Mouse (Mus musculus): ENCODE data around the gene Il23a. TPM values are rescaled to one million over a fixed set of nuclear protein-coding genes. Genes with fewer than 3 reads are reported as not detected.
"Not testable (repeated sequence)": the region's sequence is repeated elsewhere in the genome, so short reads cannot be mapped to it uniquely, and the experiment has no call there.

The Il23a gene
- polyA plus RNA-seq, 1 experiment from 2014 or later = 0.29 TPM

GRCm38 (mm10) chr10:128298243-128298642 lies 309 bp downstream of the Il23a start:
- 55% methylated on average over 6 of the region's 6 CpGs for WGBS
- Histone ChIP-seq H3K27me3 (replicated peaks; ENCODE audit: control insufficient read depth, insufficient read depth, low read length) (no peaks in the 10 kb centered on the region), H3K9ac (ENCODE audit: low read depth, low read length) (peak overlapping the region; percentile 26; the same call in 1 of the 2 replicates), H3K9me3 (ENCODE audit: control insufficient read depth, low read length) (no peaks in the 10 kb centered on the region), H3K4me3 (ENCODE audit: low read depth, low read length) (no peak overlapping the region), H3K36me3 (ENCODE audit: control insufficient read depth, insufficient read depth, low read length) (no peaks in the 10 kb centered on the region), H3K4me1 (ENCODE audit: control insufficient read depth, insufficient read depth, low read length) (0 out of 2 replicates have a peak, but pooled peaks cover 6% of the 10 kb centered on the region), H3K4me2 (ENCODE audit: low read depth, low read length) (no peak overlapping the region), H3K27ac (replicated peaks; ENCODE audit: low read depth, low read length) (no peak overlapping the region)
- no peak for ATAC-seq (ENCODE audit: low read depth)
- no peak for DNase-seq (ENCODE audit: low spot score)

GRCm38 (mm10) chr10:128297622-128298021 lies 930 bp downstream of the Il23a start:
- WGBS = 64% methylated on average over 11 of the region's 11 CpGs
- no peak for ATAC-seq (ENCODE audit: low read depth)
- H3K4me1 ChIP-seq (ENCODE audit: control insufficient read depth, insufficient read depth, low read length) = 0 out of 2 replicates have a peak, but pooled peaks cover 5% of the 10 kb centered on the region
- DNase-seq (ENCODE audit: low spot score) = peak; percentile 39
- H3K9me3 ChIP-seq (ENCODE audit: control insufficient read depth, low read length) = no peaks in the 10 kb centered on the region
- no peak overlapping the region for H3K9ac ChIP-seq (ENCODE audit: low read depth, low read length)
- H3K36me3 ChIP-seq (ENCODE audit: control insufficient read depth, insufficient read depth, low read length) = 0 out of 2 replicates have a peak, but pooled peaks cover under 1% of the 10 kb centered on the region
- no peak overlapping the region for H3K27ac ChIP-seq (replicated peaks; ENCODE audit: low read depth, low read length)
- no peak overlapping the region for H3K4me2 ChIP-seq (ENCODE audit: low read depth, low read length)
- H3K4me3 ChIP-seq (ENCODE audit: low read depth, low read length) = no peak overlapping the region
- H3K27me3 ChIP-seq (replicated peaks; ENCODE audit: control insufficient read depth, insufficient read depth, low read length) = no peaks in the 10 kb centered on the region

- no peaks in the 10 kb centered on the region for H3K27me3 ChIP-seq (replicated peaks; ENCODE audit: control insufficient read depth, insufficient read depth, low read length)
- no peak for ATAC-seq (ENCODE audit: low read depth)
- DNase-seq (ENCODE audit: low spot score) = no peak
- no peak overlapping the region for H3K4me2 ChIP-seq (ENCODE audit: low read depth, low read length)
- no peak overlapping the region for H3K27ac ChIP-seq (replicated peaks; ENCODE audit: low read depth, low read length)
- 74% methylated on average over 4 of the region's 4 CpGs for WGBS
- H3K36me3 ChIP-seq (ENCODE audit: control insufficient read depth, insufficient read depth, low read length) = 0 out of 2 replicates have a peak, but pooled peaks cover 4% of the 10 kb centered on the region
- 0 out of 2 replicates have a peak, but pooled peaks cover under 1% of the 10 kb centered on the region for H3K4me1 ChIP-seq (ENCODE audit: control insufficient read depth, insufficient read depth, low read length)
- H3K4me3 ChIP-seq (ENCODE audit: low read depth, low read length) = no peak overlapping the region
- no peak overlapping the region for H3K9ac ChIP-seq (ENCODE audit: low read depth, low read length)
- no peaks in the 10 kb centered on the region for H3K9me3 ChIP-seq (ENCODE audit: control insufficient read depth, low read length)
These were observed 1.3 kb downstream of the Il23a start for GRCm38 (mm10) chr10:128297221-128297620.

DNA sequence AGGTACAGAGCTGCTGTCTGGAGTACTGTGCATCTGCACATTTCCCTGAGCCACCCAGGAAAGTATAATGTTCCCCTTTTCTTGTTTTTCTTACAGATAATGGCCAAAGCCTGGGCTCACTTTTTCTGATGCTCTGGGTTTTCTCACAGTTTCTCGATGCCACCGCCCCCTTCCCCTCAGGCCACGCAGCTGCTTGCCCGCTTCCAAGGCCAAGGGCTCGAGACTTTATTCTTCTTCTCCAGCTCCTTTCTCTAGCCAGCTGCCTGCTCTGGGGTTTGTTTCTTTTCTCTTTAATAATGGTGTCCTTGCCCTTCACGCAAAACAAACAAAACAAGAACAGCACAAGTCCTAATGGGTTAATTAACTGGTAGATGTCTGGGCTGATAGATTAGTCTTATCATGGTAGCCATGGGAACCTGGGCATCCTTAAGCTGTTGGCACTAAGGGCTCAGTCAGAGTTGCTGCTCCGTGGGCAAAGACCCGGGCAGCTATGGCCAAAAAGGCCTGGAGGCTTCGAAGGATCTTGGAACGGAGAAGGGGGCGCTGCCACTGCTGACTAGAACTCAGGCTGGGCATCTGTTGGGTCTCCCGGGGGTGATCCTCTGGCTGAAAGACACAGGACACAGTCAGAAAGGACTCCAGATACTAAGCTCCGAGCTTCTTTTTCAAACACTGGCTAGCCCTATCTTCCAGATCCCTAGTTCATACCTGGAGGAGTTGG lies 2.0 kb downstream of the Il23a start:
- ATAC-seq (ENCODE audit: low read depth) (no peak), DNase-seq (ENCODE audit: low spot score) (no peak)
- no peaks in the 10 kb centered on the region for H3K4me1 ChIP-seq (ENCODE audit: control insufficient read depth, insufficient read depth, low read length)
- no peak overlapping the region for H3K4me3 ChIP-seq (ENCODE audit: low read depth, low read length)
- H3K36me3 ChIP-seq (ENCODE audit: control insufficient read depth, insufficient read depth, low read length) = peaks cover 10% of the 10 kb centered on the region
- 75% methylated on average over 13 of the region's 13 CpGs for WGBS
- H3K9ac ChIP-seq (ENCODE audit: low read depth, low read length) = no peak overlapping the region
- H3K4me2 ChIP-seq (ENCODE audit: low read depth, low read length) = no peak overlapping the region
- no peak overlapping the region for H3K27ac ChIP-seq (replicated peaks; ENCODE audit: low read depth, low read length)
- no peaks in the 10 kb centered on the region for H3K27me3 ChIP-seq (replicated peaks; ENCODE audit: control insufficient read depth, insufficient read depth, low read length)
- H3K9me3 ChIP-seq (ENCODE audit: control insufficient read depth, low read length) = no peaks in the 10 kb centered on the region

DNA sequence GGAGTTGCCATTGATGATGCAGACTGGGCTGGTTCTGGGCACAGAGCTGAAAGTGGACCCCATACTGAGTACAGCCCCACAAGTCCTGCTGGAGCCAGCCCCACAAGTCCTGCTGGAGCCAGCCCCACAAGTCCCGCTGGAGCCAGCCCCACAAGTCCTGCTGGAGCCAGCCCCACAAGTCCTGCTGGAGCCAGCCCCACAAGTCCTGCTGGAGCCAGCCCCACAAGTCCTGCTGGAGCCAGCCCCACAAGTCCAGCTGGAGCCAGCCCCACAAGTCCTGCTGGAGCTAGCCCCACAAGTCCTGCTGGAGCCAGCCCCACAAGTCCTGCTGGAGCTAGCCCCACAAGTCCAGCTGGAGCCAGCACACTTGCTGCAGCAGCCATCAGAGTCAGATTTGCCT lies 8.0 kb downstream of the Il23a start:
- not testable (repeated sequence) for ATAC-seq (ENCODE audit: low read depth); H3K27ac ChIP-seq (replicated peaks; ENCODE audit: low read depth, low read length); H3K4me2 ChIP-seq (ENCODE audit: low read depth, low read length); H3K4me1 ChIP-seq (ENCODE audit: control insufficient read depth, insufficient read depth, low read length); DNase-seq (ENCODE audit: low spot score); H3K9me3 ChIP-seq (ENCODE audit: control insufficient read depth, low read length); H3K4me3 ChIP-seq (ENCODE audit: low read depth, low read length); H3K9ac ChIP-seq (ENCODE audit: low read depth, low read length); H3K27me3 ChIP-seq (replicated peaks; ENCODE audit: control insufficient read depth, insufficient read depth, low read length)
- 100% methylated on average over 1 of the region's 1 CpGs for WGBS
- peaks cover 47% of the 10 kb centered on the region for H3K36me3 ChIP-seq (ENCODE audit: control insufficient read depth, insufficient read depth, low read length)

DNA sequence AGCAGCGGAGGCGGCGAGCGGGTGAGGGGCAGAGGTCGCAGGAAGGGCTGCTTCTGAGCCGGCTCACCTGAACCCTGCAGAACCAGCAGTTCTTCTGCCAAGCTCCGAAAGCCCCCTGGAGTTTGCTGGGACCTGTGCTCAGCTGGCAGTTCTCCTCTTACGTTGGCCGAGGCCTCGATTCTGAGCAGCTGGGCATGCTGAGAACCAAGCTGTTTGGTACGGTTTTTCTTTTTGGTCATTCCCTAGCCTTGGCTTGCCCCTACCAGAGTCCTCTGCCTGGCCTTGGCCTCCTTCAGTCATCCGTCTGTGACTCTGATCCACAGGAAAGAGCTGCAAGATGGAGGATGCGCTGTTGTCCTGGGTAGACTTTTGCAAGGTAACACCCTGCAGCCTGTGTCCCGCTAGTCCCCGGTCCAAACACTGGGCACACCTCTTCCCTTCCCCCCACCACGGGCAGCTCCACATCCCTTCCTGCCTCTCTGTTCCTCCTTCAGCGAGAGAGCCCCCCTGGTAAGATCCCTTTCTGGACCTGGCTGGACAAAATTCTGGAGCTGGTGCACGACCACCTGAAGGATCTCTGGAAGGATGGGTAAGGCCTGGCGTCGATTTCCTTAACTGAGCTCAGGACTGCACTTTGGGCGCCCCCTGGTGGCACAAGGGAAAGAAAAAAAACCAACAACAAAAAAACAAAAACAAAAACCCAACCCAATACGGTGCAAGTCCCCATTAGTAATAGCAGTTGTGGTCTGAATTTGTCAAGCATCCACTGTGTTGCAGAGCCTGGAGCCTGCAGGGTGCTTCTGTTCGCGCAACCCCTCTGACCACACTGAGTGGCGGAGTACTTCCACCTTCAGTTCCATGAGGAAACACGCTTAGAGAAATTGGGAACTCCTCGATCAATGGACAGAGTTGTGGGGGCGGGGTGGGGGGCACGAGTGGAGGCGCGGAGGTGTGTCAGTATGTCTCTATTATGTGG lies 14.7 kb downstream of the Il23a start:
- H3K4me2 ChIP-seq (ENCODE audit: low read depth, low read length) = no peak overlapping the region
- no peak overlapping the region for H3K9ac ChIP-seq (ENCODE audit: low read depth, low read length)
- no peaks in the 10 kb centered on the region for H3K27me3 ChIP-seq (replicated peaks; ENCODE audit: control insufficient read depth, insufficient read depth, low read length)
- no peaks in the 10 kb centered on the region for H3K9me3 ChIP-seq (ENCODE audit: control insufficient read depth, low read length)
- H3K27ac ChIP-seq (replicated peaks; ENCODE audit: low read depth, low read length) = no peak overlapping the region
- H3K4me1 ChIP-seq (ENCODE audit: control insufficient read depth, insufficient read depth, low read length) = no peaks in the 10 kb centered on the region
- H3K4me3 ChIP-seq (ENCODE audit: low read depth, low read length) = no peak overlapping the region
- DNase-seq (ENCODE audit: low spot score) = peak; percentile 73
- H3K36me3 ChIP-seq (ENCODE audit: control insufficient read depth, insufficient read depth, low read length) = peaks cover 63% of the 10 kb centered on the region
- peak; percentile 37; the same call in 1 of the 2 replicates for ATAC-seq (ENCODE audit: low read depth)
- WGBS = 62% methylated on average over 31 of the region's 31 CpGs

- DNase-seq (ENCODE audit: low spot score) = no peak
- ATAC-seq (ENCODE audit: low read depth) = no peak
- Histone ChIP-seq H3K27me3 (replicated peaks; ENCODE audit: control insufficient read depth, insufficient read depth, low read length) (no peaks in the 10 kb centered on the region), H3K9ac (ENCODE audit: low read depth, low read length) (no peak overlapping the region), H3K9me3 (ENCODE audit: control insufficient read depth, low read length) (no peaks in the 10 kb centered on the region), H3K27ac (replicated peaks; ENCODE audit: low read depth, low read length) (no peak overlapping the region), H3K4me3 (ENCODE audit: low read depth, low read length) (no peak overlapping the region), H3K36me3 (ENCODE audit: control insufficient read depth, insufficient read depth, low read length) (peaks cover 65% of the 10 kb centered on the region), H3K4me1 (ENCODE audit: control insufficient read depth, insufficient read depth, low read length) (no peaks in the 10 kb centered on the region), H3K4me2 (ENCODE audit: low read depth, low read length) (no peak overlapping the region)
- 84% methylated on average over 20 of the region's 20 CpGs for WGBS
These were observed 15.6 kb downstream of the Il23a start for GRCm38 (mm10) chr10:128282886-128283450.

- ATAC-seq (ENCODE audit: low read depth) (no peak), DNase-seq (ENCODE audit: low spot score) (no peak)
- no peak overlapping the region for H3K4me2 ChIP-seq (ENCODE audit: low read depth, low read length)
- no peak overlapping the region for H3K9ac ChIP-seq (ENCODE audit: low read depth, low read length)
- H3K4me3 ChIP-seq (ENCODE audit: low read depth, low read length) = no peak overlapping the region
- no peaks in the 10 kb centered on the region for H3K4me1 ChIP-seq (ENCODE audit: control insufficient read depth, insufficient read depth, low read length)
- no peak overlapping the region for H3K27ac ChIP-seq (replicated peaks; ENCODE audit: low read depth, low read length)
- WGBS = 90% methylated on average over 14 of the region's 14 CpGs
- H3K36me3 ChIP-seq (ENCODE audit: control insufficient read depth, insufficient read depth, low read length) = peaks cover 62% of the 10 kb centered on the region
- H3K27me3 ChIP-seq (replicated peaks; ENCODE audit: control insufficient read depth, insufficient read depth, low read length) = no peaks in the 10 kb centered on the region
- H3K9me3 ChIP-seq (ENCODE audit: control insufficient read depth, low read length) = no peaks in the 10 kb centered on the region
These were observed 16.9 kb downstream of the Il23a start for GRCm38 (mm10) chr10:128281682-128282081.

All from embryonic facial prominence, embryonic 14.5 days (tissue).